Mouse (Mus musculus): ENCODE measurements around the gene Zkscan16.

GRCm38 (mm10) chr4:58932541-58932940 lies 10.9 kb upstream of the Zkscan16 start:
- TF ChIP-seq CTCF (IDR thresholded peaks at IDR 0.05) = no peak
- no peak for TF ChIP-seq EP300 (IDR thresholded peaks at IDR 0.05)
